Mouse (Mus musculus): ENCODE data around the gene Psmb1.
"Not testable (repeated sequence)": the region's sequence is repeated elsewhere in the genome, so short reads cannot be mapped to it uniquely, and the experiment has no call there.

The Psmb1 gene

DNA sequence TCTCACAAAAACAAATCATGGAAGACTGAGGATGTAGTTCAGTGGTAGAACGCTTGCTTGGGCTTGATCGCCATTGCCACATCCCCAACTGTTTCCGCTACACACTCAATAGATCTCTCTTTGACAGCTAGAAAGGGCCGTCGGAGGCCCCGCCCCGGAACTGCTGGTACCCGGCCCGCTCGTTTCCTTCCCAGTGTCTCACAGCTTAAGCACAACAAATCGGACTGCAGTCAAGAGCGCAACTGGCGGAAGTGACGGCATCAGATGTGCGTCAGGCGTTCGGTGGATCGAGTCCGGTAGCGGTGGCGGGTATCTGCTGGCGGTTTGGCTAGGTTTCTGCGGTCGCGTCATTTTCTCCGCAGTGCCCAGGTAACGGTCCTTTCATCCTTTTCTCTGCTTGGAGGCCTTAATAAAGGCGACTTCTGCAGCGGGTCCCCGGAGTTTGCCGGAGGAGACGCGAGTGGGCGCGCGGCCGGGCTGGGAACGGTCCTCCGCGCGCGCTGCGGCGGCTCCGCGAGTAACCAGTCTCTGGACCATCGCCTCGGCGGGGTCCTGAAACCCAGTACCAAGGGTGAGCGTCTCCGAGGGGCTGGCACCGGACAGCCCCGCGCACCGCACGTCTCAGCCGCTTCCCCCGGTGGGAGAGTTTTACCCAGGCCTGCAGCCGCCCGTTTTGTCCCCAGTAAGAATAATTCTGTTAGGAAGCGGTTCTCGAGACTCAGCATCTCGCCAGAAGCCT lies at the start of gene Psmb1, which contains the start of gene Tbp:
Psmb1 (minus strand) TSS at position 96 of the 739 bp plus-strand sequence.
Tbp (plus strand) TSS at position 233 of the 739 bp plus-strand sequence.
- peak; percentile 94 to 97 for DNase-seq

DNA sequence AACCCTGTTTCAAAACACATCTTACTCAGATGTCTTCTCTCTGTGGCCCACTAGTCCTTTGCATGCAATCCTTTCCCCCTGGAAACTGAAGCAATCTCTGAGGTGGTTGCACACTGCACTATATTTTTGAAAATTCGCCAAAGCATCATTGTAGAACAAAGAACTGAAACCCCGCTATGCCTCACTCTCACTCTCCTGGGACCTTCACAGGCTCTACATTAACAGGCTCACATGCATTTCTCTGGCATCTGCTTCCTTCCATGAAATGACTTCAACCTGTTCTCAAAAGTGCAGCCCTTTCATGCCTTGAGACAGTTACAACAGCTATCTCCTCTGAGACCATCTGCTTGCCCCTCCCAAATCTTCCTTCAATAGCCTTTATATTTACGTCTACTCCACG lies 46.9 kb upstream of the Psmb1 start:
- no peak for DNase-seq

DNA sequence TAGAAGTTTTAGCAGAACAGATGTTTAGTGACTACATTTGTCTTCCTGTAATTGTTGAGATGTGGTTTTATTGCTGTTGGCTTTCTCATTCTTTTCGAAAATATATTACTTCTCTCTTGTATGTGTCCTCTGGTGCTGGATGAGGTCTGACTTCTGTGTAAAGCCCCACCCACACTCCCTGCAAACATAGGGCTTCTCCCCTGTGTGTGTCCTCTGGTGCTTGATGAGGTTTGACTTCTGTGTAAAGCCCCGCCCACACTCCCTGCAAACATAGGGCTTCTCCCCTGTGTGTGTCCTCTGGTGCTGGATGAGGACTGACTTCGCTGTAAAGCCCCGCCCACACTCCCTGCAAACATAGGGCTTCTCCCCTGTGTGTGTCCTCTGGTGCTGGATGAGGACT lies 44.3 kb upstream of the Psmb1 start:
- not testable (repeated sequence) for DNase-seq

DNA sequence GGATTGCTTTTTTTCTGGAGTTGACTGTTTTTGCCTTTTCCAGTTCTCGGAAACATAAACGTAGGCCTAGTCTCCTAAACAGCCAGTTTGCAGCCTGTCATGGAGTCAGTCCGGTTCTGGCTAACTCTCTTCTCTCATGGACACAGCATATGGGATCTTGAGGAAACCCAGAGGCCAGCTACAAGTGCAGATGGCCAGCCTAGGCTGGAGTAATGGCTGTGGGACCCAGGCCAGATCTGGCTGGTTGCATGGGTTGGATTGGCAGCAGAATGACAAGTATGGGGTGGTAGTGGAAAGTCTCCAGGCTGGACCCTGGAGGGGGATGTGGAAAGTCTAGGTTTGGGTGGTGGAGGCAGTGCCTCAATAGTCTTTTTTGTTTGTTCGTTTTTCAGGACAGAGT lies 40.8 kb upstream of the Psmb1 start:
- no peak for DNase-seq

DNA sequence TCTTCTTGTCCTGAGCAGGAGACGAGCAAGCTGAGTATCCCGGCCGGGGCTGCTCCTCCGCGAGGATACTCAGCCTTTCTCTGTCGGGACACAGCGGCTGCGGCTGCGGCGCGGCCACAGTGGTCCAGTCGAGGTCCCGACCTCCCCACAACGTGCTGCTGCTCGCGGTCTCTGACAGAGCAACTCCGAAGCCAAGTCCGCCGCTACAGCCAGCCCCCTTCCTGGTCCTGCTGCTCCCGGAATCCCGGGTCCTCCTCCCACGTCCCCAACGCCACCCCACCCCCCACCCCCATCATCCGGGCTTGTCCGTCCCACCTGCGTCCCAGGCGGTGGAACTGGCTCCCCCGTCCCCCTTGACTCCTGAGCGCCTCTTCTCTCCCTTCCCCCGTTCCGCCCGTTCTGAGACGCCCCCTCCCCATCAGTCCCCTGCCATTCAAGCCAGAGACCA lies 36.9 kb upstream of the Psmb1 start:
- no peak for DNase-seq

DNA sequence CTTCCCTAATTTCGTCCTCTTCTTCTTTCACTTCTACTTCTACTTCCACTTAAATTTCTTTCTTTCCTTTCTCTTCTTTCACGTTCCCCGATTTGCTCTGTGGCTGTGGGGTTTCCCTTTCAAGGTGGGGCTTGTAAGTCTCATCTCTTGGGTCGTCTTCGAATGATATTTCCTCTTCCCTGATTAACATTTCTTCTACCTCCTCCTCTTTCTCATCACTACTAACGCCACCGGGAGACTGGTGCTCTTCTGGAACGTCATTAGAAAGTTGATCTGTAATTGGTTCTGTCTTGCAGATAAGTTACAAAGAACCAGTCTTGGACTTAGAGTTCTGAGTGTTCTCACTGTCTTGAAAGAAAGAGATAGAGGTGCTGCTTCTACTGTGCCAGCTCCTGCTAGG lies 36.4 kb upstream of the Psmb1 start:
- no peak for DNase-seq

DNA sequence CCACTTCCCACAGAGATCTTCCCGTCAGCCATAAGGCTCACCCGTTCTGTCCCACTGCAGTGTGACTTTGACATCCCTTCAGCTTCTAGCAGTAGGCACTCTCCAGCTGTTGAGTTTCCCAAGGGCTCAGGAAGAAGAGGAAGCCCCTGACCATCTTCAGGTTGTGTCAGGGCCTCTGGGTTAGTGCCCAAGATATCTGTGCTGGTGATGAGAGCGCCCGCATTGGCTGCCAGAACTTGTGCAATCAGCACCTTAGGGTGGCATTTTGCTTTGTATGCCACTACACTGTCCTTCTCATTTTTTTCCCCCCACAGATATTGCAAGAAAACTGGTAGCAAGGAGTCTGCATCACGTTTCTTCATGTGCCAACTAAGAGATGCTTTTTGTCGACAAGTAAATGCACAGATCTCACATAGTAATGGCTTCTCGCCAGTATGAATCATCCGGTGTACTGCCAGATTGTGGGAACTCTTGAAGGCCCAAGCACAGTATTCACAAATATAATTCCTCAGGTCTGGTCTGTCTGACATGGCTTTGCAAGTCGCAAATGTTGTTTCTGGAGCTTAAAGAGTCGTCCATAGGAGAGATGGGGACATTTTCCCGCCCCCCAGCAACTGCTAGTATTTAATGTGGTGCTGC lies 35.7 kb upstream of the Psmb1 start:
- DNase-seq, result no peak

DNA sequence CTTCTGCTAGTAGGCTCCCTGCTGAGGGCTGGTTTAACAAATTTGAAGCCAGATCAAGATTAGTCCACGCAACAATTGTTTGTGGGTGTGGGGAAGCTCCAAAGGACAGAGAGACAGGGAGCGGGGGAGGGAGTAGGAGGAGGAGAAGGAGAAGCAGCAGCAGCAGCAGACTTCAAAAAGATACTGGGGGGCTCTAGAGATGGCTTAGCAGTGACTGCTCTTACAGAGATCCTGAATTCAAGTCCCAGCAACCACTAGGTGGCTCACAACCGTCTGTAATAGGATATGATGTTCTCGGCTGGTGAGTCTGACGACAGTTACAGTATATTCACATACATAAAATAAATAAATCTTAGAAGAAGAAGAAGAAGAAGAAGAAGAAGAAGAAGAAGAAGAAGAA lies 30.6 kb upstream of the Psmb1 start:
- peak; percentile 50 to 51 for DNase-seq

DNA sequence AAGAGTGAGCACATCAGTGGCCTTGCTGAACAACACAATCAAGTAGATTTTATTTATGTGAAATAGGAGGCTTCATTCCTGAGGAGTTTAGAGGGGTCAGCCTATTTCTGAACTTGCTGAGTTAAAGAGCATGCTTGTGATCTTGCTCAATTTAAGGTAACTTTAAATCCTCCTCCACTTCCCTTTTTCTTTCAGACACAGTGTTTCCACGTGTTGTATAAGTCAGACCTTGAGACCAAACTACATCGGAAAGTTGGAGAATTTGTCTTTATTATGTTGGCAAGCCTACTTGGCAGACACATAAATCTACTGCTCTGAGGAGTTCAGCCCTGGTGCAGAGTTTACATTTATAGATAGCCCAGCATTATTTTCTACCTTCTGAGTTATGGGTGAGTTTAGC lies 29.3 kb upstream of the Psmb1 start:
- DNase-seq, result no peak

DNA sequence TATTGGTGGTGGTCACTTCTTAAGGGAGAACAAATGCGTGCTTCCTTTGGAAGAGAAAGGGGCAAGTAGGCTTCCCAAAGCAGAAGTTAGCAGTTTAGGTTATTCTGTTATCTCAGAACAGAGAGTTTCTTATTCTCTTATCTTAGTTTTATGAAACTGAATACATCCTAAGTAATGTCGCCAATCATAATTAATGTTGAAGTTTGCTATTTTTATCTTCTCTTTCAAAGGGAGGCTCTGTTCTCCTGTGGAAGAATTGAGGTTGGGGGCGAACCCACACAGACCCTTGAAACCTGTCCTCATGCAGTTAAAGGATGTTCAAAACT lies 28.2 kb upstream of the Psmb1 start:
- no peak for DNase-seq

DNA sequence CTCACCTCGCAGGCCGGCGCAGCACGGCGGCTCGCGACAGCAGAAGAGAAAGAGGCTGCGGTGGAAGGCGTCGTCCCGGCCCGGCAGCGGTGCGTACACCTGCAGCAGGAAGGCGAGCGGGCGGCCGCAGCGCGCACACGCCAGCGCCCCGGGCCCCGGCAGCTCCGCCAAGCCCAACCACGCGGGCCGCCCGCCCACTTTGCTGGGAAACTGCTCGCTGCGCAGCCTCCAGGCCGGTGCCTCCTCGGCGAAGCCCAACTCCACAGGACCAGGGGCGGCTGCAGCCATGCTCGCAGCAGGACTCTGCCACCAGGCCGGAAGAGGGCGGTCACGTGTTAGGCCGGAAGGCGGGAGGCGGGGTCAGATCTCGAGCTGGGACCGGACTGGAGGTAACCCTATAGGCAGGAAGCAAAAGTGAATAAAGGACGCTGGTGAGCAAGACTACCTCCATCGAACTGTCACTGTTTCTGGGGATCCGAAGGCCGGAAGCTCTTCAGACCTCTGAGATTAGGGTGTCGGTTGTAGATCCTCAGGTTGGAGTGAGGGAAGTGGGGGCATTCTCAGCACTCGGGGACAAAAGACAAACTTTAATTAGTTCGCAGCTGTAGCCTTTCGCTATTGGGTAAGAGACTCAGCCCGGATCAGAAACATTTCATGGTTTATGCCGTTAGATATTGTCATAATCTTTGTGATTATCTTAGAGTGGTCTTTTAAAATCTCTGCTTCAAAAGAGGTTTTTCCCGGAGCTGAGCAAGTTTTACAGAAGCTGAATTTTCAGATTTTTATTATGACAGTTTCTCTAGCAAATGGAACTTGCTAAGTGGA lies 27.6 kb upstream of the Psmb1 start, which contains the start of gene Pdcd2:
Pdcd2 (minus strand) TSS at position 316 of the 825 bp plus-strand sequence.
- peak; percentile 94 to 95 for DNase-seq

DNA sequence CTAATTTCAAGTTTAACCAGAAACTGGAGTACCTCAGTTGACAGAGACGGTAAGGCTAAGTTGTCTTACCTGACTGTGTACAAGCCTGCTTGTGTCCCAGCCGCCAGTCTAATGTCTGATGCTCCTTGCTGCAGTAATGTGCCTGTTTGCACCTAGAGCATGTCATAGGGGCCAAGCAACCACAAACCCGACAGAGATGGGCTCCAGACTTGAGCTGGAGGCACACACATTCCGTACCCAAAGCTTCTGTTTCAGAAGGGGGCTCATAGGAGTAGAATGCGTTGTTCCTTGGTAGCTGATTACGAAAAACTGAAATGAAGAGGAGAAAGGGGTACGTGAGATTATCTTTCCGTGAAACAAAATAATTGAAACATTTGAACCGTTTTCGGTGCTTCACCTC lies 26.8 kb upstream of the Psmb1 start:
- peak in 1 of 2 experiments; percentile 12 for DNase-seq

DNA sequence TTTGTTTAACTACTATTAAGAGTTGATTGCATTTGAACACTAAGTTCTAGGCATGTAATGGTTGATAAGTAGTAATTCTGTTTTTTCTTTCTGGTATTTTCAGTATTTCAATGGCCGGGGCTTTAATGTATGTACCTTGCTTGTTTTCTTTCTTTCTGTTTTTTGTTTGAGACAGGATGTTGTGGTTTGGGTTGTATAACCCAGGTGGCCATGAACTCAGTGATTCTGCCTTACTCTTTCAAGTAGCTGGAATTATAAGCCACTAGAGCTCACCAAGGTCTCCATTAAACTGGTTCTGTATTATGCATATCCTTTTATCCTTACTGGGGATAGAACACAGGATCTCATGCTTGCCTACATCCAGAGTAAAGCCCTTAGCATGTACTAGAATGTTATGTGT lies 19.2 kb upstream of the Psmb1 start:
- no peak for DNase-seq

DNA sequence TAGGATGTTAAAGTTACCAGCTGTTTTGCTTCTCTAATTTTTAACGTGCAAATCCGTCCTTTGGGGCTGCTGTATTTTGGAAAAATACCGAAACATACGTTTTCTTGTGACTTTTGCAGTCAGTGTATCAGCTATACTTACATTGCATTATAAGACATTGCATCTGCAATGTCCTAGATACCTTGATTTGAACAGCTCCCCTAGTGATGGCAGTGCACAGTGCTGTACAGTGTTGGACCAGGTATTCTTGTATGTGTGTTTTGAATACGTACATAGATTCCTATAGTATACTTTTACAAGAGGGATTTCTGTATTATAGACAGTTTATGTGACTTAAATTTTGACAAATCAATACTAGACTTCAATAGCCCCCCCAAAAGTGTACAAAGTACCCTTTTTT lies 18.6 kb upstream of the Psmb1 start:
- DNase-seq, result no peak

DNA sequence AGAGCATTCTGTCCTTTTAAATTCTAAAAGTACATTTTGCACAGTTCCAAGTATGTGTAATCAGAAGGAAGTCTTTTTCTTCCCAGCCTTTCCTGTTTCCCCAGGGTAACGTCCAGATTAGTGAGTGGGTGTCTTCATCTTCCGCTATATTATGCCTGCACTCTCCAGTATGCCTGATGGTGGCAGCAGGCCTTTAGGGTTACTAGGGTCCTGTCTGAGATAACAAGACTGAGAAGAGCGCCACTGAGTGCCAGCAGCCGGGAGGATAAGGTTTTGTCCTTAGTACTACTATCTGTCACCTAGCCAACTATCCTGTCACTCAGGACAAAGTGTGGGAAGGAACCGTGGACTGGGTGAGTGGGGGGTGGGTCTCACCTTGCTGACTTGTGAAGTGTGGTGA lies 18.2 kb upstream of the Psmb1 start:
- DNase-seq, result no peak

DNA sequence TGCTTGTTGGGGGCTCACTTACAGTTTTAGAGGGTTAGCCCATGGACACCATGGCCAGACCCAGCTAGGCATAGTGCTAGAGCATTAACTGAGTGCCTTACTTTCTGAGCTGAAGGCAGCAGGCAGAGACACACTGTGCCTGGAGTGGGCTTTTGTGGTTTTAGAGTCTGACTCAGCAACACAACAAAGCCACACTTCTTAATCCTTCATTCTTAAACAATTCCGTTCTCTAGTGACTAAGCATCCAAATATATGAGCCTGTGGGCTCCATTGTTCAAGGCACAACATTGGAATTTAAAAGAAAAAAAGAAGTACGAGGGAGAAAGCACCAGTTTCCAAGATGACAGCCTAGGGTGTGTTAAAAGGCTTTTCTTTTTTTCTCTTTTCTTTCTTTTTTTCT lies 11.1 kb upstream of the Psmb1 start:
- no peak for DNase-seq

DNA sequence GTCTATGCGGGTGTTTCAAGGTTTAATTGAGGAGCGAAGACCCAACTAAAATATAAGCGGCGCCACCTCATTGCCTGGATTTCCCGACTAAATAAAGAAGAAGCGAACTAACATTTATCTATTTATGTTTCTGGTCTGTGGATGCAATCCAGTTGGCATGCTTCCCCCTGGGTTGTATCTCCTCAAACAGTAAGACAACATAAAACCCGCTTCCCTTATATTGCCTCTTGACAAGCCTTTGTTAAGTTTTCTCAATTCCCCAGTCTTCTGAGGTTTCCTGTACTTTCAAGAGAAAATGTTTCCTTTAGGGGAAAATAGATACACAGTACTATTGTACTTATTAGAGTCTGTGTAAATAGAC lies 818 bp downstream of the Psmb1 start:
- no peak for DNase-seq

DNA sequence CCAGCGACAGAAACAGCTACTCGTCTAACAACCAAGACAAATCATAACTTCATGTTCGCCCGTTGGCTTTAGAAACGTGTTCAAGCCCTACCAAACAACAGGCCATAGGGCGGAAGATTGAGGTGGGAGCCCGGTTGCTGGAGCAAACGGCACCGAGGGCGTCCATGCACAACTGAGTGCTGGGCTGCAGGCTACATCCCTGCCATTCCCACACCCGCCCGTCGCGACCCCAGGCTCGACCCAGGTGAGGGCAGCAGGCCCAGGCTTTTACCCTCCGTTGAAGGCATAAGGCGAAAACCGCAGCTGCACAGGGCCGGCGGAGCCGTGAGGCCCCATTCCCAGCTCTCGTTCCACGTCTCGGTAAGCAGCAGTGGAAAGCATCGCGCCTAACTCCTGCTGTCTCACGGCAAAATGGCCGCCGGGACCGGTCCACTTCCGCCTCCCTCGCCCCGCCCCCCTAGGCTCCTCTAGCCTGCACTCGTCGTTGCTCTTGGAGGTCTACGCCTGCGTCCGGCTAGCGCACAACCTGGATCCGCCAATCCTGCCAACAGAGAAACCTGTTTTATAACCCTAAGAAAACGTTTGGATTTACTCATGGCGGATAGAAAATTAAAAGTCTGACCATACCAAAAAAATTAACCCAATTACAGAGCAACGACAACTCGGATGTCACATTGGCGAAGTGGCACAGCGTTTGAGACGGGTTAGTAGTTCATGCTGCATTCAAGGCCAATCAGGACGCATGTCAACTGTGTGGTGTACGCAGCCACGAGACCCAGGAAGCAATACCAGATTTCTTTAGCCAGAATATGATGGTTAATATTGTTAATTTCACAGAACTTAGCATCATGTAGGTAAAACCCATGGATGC lies 1.4 kb downstream of the Psmb1 start:
- DNase-seq, result peak; percentile 93

DNA sequence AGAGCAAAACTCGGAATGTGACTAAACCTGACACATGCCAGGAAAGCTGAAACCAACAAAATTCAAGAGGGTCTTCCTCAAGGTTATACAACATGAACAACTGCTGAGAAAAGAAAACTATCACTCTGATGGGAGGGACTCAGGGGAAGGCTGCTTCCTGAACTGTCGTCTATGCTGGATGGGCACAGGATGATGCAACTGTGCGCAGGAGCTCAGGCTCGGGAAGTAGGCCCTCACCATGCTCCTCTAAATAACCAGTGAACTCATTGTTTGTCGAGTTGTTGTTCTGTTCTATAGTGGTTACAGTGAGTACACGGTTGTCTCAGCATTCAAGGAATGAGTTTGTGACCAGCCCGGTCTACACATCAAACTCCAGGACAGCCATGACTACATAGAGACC lies 9.0 kb downstream of the Psmb1 start:
- DNase-seq, result no peak

DNA sequence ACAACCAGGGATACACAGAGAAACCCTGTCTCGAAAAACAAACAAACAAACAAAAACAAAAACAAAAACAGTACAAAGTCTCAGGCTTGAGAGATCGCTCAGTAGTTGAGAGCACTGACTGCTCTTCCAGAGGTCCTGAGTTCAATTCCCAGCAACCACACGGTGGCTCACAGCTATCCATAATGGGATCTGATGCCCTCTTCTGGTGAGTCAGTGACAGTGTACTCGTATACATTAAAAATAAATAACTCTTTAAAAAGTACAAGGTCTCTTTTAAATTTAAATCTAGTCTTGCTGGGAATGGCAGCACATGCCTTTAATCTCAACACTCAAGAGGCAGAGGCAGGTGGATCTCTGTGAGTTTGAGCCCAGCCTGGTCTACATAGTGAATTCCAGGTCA lies 26.9 kb downstream of the Psmb1 start:
- no peak for DNase-seq

DNA sequence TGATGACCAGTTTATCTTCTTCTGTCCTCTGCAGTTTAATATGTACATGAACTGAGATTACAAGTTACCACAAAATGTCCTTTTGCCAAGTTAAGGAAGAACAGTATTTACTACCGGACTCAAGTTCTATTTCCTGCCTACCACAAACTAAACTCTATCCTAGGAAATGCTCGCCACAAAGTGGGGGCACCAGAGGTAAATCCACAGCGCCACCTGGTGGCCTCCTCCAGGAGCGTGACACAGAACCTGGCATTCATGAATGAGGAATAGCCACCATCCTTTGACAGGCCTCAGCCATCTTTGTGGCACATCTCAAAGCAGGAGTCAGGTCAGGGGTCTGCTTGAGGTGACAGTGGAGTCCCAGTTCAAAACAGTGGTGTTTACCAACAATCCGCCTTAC lies 31.9 kb downstream of the Psmb1 start:
- DNase-seq, result peak; percentile 63 to 70

DNA sequence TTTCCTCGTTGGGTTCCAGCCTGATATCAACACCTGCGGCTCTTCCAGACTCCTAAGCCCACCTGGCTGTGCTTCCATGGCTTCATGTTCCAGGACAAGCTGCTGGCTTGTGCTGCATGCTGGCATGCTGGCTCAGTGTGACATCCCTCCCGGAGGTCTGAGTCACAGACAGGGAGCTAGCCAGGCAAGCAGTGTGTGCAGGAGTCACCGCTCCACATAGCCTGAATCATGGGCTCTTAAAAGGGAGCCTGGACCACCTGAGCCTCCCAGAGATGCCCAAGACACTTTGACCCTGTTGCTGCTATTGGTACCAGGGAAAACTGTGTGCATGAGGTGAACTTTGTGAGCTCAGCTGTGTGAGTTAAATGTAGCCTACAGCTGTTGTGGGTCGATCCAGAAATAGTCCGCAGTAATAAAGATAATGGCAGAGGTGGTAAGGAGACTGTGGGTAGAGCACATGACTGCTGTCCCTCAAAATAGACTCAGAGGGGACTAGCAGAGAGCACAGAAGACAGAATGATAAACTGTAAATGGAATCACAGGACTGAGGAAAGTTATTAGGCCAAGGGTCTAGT lies 37.5 kb downstream of the Psmb1 start:
- no peak for DNase-seq

All from thymus, postnatal 36 days (tissue).